Mouse (Mus musculus): ENCODE data around the gene Smyd5. TPM values are rescaled to one million over a fixed set of nuclear protein-coding genes. Genes with fewer than 3 reads are reported as not detected.

Gene Smyd5
- polyA plus RNA-seq, 1 experiment from 2014 or later, result 74.4 TPM

DNA sequence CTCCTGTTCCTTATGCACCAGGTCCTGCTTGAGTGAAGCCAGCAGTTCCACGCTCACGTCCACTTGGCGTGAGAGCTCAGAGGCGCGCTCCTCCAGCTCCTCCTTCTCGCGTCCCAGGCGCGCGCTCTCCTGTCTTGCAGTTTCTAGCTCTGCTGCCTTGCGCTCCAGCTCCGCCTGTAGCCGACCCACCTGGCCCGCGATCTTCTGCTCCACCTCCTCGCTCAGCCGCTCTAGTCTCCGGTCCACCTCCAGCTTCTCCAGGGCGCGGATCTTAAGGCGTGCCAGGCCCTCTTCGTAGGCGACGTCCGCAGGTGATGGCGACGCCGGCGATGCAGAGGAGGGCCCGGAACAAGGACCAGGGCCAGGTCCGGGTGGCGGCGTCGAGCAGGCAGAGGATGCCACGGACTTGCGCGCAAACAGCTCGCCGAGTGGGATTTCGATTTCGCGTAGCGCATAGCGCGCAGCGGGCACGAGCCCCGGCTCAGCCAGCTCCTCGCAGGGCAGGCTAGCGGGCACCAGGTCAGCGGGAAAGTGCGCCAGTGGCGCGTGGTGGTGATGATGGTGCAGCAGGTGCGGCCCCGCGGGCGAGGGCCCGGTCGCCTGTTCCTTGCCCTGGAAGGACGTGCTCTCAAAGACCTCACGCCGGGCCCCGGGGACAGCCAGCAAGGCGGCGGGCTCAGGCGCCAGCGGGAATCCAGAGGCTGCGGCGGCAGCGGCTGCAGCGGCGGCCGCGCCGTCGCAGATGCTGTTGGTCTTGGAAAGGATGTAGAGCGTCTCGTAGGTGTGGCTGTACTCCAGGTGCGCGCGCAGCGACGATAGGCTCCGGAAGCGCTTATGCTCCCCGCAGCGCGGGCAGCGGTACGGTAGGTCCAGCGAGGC lies 52.3 kb downstream of the Smyd5 start:
- 3% methylated on average over 87 of the region's 92 CpGs for WGBS
- no peak for ATAC-seq (ENCODE audit: low FRiP score, low TSS enrichment)
- Histone ChIP-seq H3K4me3 (ENCODE audit: low read length) (peak overlapping the region; percentile 38), H3K4me1 (ENCODE audit: insufficient read depth, low read length) (peaks cover 21% of the 10 kb centered on the region; the same call in 1 of the 2 replicates), H3K27ac (ENCODE audit: low read length) (no peak overlapping the region), H3K4me2 (replicated peaks; ENCODE audit: low read depth, low read length) (peak overlapping the region; percentile 51), H3K27me3 (ENCODE audit: insufficient read depth, low read length) (peaks cover 48% of the 10 kb centered on the region), H3K9me3 (ENCODE audit: low read length) (no peaks in the 10 kb centered on the region), H3K9ac (replicated peaks; ENCODE audit: low read length) (no peak overlapping the region), H3K36me3 (ENCODE audit: insufficient read depth, low read length) (no peaks in the 10 kb centered on the region)

DNA sequence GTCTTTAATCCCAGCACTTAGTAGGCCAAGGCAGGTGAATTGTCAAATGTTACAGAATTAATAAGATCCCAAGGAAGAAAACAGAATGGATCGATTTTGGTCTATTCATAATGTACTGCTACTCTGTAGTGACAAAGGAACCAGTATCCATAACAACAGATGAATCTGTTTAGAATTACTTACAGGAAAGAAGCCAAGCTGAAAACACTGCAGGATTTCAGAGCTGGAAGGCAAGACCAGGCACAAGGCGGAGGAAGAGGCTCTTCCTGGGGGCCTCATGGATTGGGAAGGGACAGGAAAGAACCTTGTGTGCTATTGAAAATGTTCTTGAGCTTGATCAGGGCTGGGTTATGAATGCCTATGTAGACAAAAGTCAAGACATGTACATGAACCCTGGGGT lies 53.9 kb downstream of the Smyd5 start:
- H3K36me3 ChIP-seq (ENCODE audit: insufficient read depth, low read length), result no peaks in the 10 kb centered on the region
- no peak overlapping the region for H3K4me3 ChIP-seq (ENCODE audit: low read length)
- H3K9ac ChIP-seq (replicated peaks; ENCODE audit: low read length), result no peak overlapping the region
- peaks cover 20% of the 10 kb centered on the region; the same call in 1 of the 2 replicates for H3K4me1 ChIP-seq (ENCODE audit: insufficient read depth, low read length)
- H3K27me3 ChIP-seq (ENCODE audit: insufficient read depth, low read length), result peaks cover 48% of the 10 kb centered on the region
- H3K9me3 ChIP-seq (ENCODE audit: low read length), result no peaks in the 10 kb centered on the region
- H3K4me2 ChIP-seq (replicated peaks; ENCODE audit: low read depth, low read length), result no peak overlapping the region
- H3K27ac ChIP-seq (ENCODE audit: low read length), result no peak overlapping the region
- WGBS, result 85% methylated on average over 2 of the region's 2 CpGs
- no peak for ATAC-seq (ENCODE audit: low FRiP score, low TSS enrichment)

GRCm38 (mm10) chr6:85488510-85488909 lies 56.7 kb downstream of the Smyd5 start:
- Histone ChIP-seq H3K36me3 (ENCODE audit: insufficient read depth, low read length) (no peaks in the 10 kb centered on the region), H3K4me3 (ENCODE audit: low read length) (no peak overlapping the region), H3K4me2 (replicated peaks; ENCODE audit: low read depth, low read length) (no peak overlapping the region), H3K9me3 (ENCODE audit: low read length) (no peaks in the 10 kb centered on the region), H3K9ac (replicated peaks; ENCODE audit: low read length) (no peak overlapping the region), H3K4me1 (ENCODE audit: insufficient read depth, low read length) (peaks cover 16% of the 10 kb centered on the region; the same call in 1 of the 2 replicates), H3K27me3 (ENCODE audit: insufficient read depth, low read length) (peaks cover 30% of the 10 kb centered on the region), H3K27ac (ENCODE audit: low read length) (no peak overlapping the region)
- no peak for ATAC-seq (ENCODE audit: low FRiP score, low TSS enrichment)
- 71% methylated on average over 4 of the region's 4 CpGs for WGBS

GRCm38 (mm10) chr6:85489717-85490116 lies 57.9 kb downstream of the Smyd5 start:
- no peak overlapping the region for H3K27ac ChIP-seq (ENCODE audit: low read length)
- no peak overlapping the region for H3K4me3 ChIP-seq (ENCODE audit: low read length)
- no peak overlapping the region for H3K4me2 ChIP-seq (replicated peaks; ENCODE audit: low read depth, low read length)
- peaks cover 18% of the 10 kb centered on the region for H3K27me3 ChIP-seq (ENCODE audit: insufficient read depth, low read length)
- no peaks in the 10 kb centered on the region for H3K9me3 ChIP-seq (ENCODE audit: low read length)
- no peaks in the 10 kb centered on the region for H3K36me3 ChIP-seq (ENCODE audit: insufficient read depth, low read length)
- no peak for ATAC-seq (ENCODE audit: low FRiP score, low TSS enrichment)
- H3K9ac ChIP-seq (replicated peaks; ENCODE audit: low read length), result no peak overlapping the region
- peaks cover 7% of the 10 kb centered on the region; the same call in 1 of the 2 replicates for H3K4me1 ChIP-seq (ENCODE audit: insufficient read depth, low read length)
- 82% methylated on average over 3 of the region's 3 CpGs for WGBS

GRCm38 (mm10) chr6:85490252-85490651 lies 58.5 kb downstream of the Smyd5 start:
- 84% methylated on average over 4 of the region's 4 CpGs for WGBS
- Histone ChIP-seq H3K9me3 (ENCODE audit: low read length) (no peaks in the 10 kb centered on the region), H3K27me3 (ENCODE audit: insufficient read depth, low read length) (peaks cover 13% of the 10 kb centered on the region), H3K4me2 (replicated peaks; ENCODE audit: low read depth, low read length) (no peak overlapping the region), H3K27ac (ENCODE audit: low read length) (no peak overlapping the region), H3K36me3 (ENCODE audit: insufficient read depth, low read length) (no peaks in the 10 kb centered on the region), H3K4me1 (ENCODE audit: insufficient read depth, low read length) (peaks cover 7% of the 10 kb centered on the region; the same call in 1 of the 2 replicates), H3K4me3 (ENCODE audit: low read length) (no peak overlapping the region), H3K9ac (replicated peaks; ENCODE audit: low read length) (no peak overlapping the region)
- ATAC-seq (ENCODE audit: low FRiP score, low TSS enrichment), result no peak

GRCm38 (mm10) chr6:85491606-85492005 lies 59.8 kb downstream of the Smyd5 start:
- H3K9ac ChIP-seq (replicated peaks; ENCODE audit: low read length), result no peak overlapping the region
- no peak overlapping the region for H3K27ac ChIP-seq (ENCODE audit: low read length)
- WGBS, result 86% methylated on average over 3 of the region's 3 CpGs

More at GRCm38 (mm10) chr6:85491606-85492005, 59.8 kb downstream of the Smyd5 start:
- Histone ChIP-seq H3K4me1 (ENCODE audit: insufficient read depth, low read length) (peaks cover 7% of the 10 kb centered on the region; the same call in 1 of the 2 replicates), H3K4me3 (ENCODE audit: low read length) (no peak overlapping the region), H3K36me3 (ENCODE audit: insufficient read depth, low read length) (no peaks in the 10 kb centered on the region), H3K4me2 (replicated peaks; ENCODE audit: low read depth, low read length) (no peak overlapping the region), H3K27me3 (ENCODE audit: insufficient read depth, low read length) (no peaks in the 10 kb centered on the region), H3K9me3 (ENCODE audit: low read length) (no peaks in the 10 kb centered on the region)
- ATAC-seq (ENCODE audit: low FRiP score, low TSS enrichment), result no peak

Other genes with a start within 250 kb of the Smyd5 start
- gene Emx1, start 244.6 kb upstream of the Smyd5 start, polyA plus RNA-seq (2015; fragmentation: Nextera tagmentation; extraction: Ambion mirVana), result 17.9 and 19.7 TPM in 2 replicates
- 9.2 and 13.8 TPM in 2 replicates for gene Sfxn5, start 98.6 kb upstream of the Smyd5 start, polyA plus RNA-seq (2015; fragmentation: Nextera tagmentation; extraction: Ambion mirVana)
- 16.5 and 18.9 TPM in 2 replicates for gene Rab11fip5, start 57.4 kb upstream of the Smyd5 start, polyA plus RNA-seq (2015; fragmentation: Nextera tagmentation; extraction: Ambion mirVana)
- gene Noto, start 8.1 kb upstream of the Smyd5 start, polyA plus RNA-seq (2015; fragmentation: Nextera tagmentation; extraction: Ambion mirVana), result not detected in 2 replicates
- gene Cct7, start 19.5 kb downstream of the Smyd5 start, polyA plus RNA-seq (2015; fragmentation: Nextera tagmentation; extraction: Ambion mirVana), result 555 and 583 TPM in 2 replicates
- gene Pradc1, start 20.0 kb downstream of the Smyd5 start, polyA plus RNA-seq (2015; fragmentation: Nextera tagmentation; extraction: Ambion mirVana), result 37.6 and 39.1 TPM in 2 replicates
- 0.08 and 0.09 TPM in 2 replicates for gene Fbxo41, start 71.0 kb downstream of the Smyd5 start, polyA plus RNA-seq (2015; fragmentation: Nextera tagmentation; extraction: Ambion mirVana)
- 0.07 TPM in 1 of 2 replicates, not detected in the other for gene Egr4, start 81.6 kb downstream of the Smyd5 start, polyA plus RNA-seq (2015; fragmentation: Nextera tagmentation; extraction: Ambion mirVana)
- gene Alms1, start 155.5 kb downstream of the Smyd5 start, polyA plus RNA-seq (2015; fragmentation: Nextera tagmentation; extraction: Ambion mirVana), result 3.8 and 5.7 TPM in 2 replicates